Mouse (Mus musculus) heart, adult 2 months (tissue): ENCODE results near the gene Sema3b. TPM values are rescaled to one million over a fixed set of nuclear protein-coding genes. Genes with fewer than 3 reads are reported as not detected.
A peak's percentile ranks its signal among the peaks of the same experiment; 100 is the strongest.

Experiments
- DNase-seq, 2 experiments: peaks; one replicate each; pipeline ENCODE4 v3.0.0; 2021
- H3K27ac ChIP-seq: fragments of 200-600 bp; 2 replicates; pipeline ENCODE4 v1.8.1; 2022
- H3K27me3 ChIP-seq: fragments of 200-500 bp; 2 replicates; pipeline ENCODE4 v1.6.1; 2012; ENCODE audit warnings: mild to moderate bottlenecking, low read length, inconsistent platforms, mixed read lengths; ENCODE audit not compliant: control insufficient read depth, insufficient read depth
- H3K36me3 ChIP-seq: fragments of 200-500 bp; 2 replicates; pipeline ENCODE4 v1.6.1; 2012; ENCODE audit warnings: low read length, inconsistent platforms; ENCODE audit not compliant: control insufficient read depth, insufficient read depth
- H3K4me1 ChIP-seq: fragments of 200-500 bp; 2 replicates; pipeline ENCODE4 v1.6.1; 2011; ENCODE audit warnings: low read length; ENCODE audit not compliant: control insufficient read depth, insufficient read depth
- H3K4me3 ChIP-seq: fragments of 200-600 bp; 2 replicates; pipeline ENCODE4 v1.8.1; 2022
- H3K79me2 ChIP-seq: fragments of 200-500 bp; replicated peaks from 2 replicates; pipeline ENCODE4 v1.6.1; 2012; ENCODE audit warnings: mild to moderate bottlenecking, inconsistent platforms, low read length, moderate library complexity, mixed read lengths; ENCODE audit not compliant: control insufficient read depth, insufficient read depth
- H3K9ac ChIP-seq: fragments of 200-500 bp; 2 replicates; pipeline ENCODE4 v1.6.1; 2012; ENCODE audit warnings: low read depth, mild to moderate bottlenecking, control low read depth, inconsistent platforms, low read length, mixed read lengths
- CTCF ChIP-seq: fragments of 200-600 bp; IDR thresholded peaks from 2 replicates; pipeline ENCODE4 v1.8.1; 2022; ENCODE audit warnings: antibody characterized with exemption, mild to moderate bottlenecking, moderate library complexity
- EP300 ChIP-seq: fragments of 200-500 bp; IDR thresholded peaks from 2 replicates; pipeline ENCODE4 v1.6.1; 2011; ENCODE audit warnings: low read depth, low read length, control low read depth; ENCODE audit not compliant: insufficient read depth
- POLR2A ChIP-seq: fragments of 200-500 bp; IDR thresholded peaks from 2 replicates; pipeline ENCODE4 v1.6.1; 2011; ENCODE audit warnings: mild to moderate bottlenecking, low read depth, low read length, control low read depth; ENCODE audit not compliant: insufficient read depth
- WGBS: fragments of 180-500 bp; shearing (Covaris S2); methylation state at CpG from one replicate; pipeline ENCODE4 v1.1.7; 2018; 5-methylcytosine and 5-hydroxymethylcytosine counted together
- intact Hi-C: fragments of 180-260 bp; cut with DNase I; formaldehyde crosslinking; loops from one replicate; pipeline ENCODE4 v1.15.1; 2025
- polyA plus RNA-seq: library from polyadenylated mRNA; depleted of rRNA; stranded (reverse); fragments of >200 nt; gene quantifications from 2 replicates; pipeline ENCODE4 v1.2.3, GENCODE M21; 2012
- total RNA-seq, 2 experiments: library from RNA; stranded (reverse); gene quantifications; 2 replicates each; pipeline ENCODE4 v1.2.3; 2021

The Sema3b gene
- total and polyA plus RNA-seq, 3 experiments: 19.9 to 33.7 (median 24.2) TPM

DNA sequence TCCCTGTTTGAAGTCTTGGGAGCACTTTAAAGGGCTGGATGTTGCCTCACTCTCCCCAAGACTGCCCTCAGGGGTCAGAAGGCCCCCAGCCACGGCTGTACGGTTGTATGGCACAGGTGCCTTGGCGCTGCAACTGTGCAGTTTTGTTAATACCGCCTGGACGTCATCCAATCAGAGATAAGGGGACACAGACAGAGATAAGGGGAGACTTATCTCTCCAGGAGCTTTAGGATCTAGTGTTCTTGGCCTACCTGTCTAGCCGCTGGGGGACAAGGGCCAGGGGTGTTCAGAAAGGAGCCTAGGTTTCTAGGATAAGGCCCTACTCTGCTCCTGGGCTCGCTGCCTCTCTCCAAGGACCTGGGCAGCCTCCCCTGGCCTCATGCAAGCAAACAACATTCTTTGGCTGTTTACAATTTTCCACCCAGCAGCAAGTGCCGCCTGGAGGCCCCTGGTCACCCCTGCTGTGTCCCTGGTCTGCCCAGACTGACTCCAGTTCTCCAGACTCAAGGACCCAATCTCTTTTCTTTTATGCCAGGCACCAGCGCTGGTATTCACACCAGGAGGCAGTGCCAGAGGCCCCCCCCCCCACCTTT, 1.3 kb downstream of the Sema3b start:
- peak overlapping the region; percentile 64 for H3K27ac ChIP-seq
- no peak for DNase-seq

DNA sequence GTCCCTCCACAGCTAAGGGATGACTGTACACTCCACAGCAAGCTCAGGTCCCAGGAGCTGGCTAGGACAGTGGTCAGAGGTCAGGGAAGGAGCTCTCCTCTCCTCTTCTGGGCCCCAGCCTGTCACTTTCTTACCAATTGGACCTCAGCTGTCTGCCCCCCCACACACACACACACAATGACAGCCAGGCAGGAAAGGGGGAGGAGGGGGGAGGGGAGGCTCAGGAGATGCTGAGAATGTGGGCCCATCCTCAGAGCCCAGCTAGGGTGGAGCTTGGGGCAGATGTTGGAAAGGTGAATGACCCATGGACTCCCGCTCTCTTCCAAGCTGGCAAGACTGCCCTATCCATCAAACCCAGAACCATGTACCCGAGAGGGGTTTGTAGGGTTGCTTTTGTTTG, 2.0 kb downstream of the Sema3b start:
- no peaks in the 10 kb centered on the region for H3K27me3 ChIP-seq

More for the DNA sequence above, 1.3 kb downstream of the Sema3b start:
- Histone ChIP-seq H3K4me3 (no peak overlapping the region), H3K36me3 (no peaks in the 10 kb centered on the region), H3K4me1 (peaks cover 12% of the 10 kb centered on the region), H3K27me3 (no peaks in the 10 kb centered on the region), H3K79me2 (no peaks in the 10 kb centered on the region), H3K9ac (peak overlapping the region; percentile 38; the same call in 1 of the 2 replicates)
- intact Hi-C loops: no loop called here
- no peak for TF ChIP-seq CTCF
- TF ChIP-seq POLR2A: no peak
- WGBS: 35% methylated on average over 9 of the region's 9 CpGs

GRCm38 (mm10) chr9:107606591-107606990, 2.4 kb downstream of the Sema3b start:
- WGBS: 32% methylated on average over 9 of the region's 9 CpGs
- peaks cover 10% of the 10 kb centered on the region for H3K4me1 ChIP-seq

More for the DNA sequence above, 2.0 kb downstream of the Sema3b start:
- TF ChIP-seq POLR2A (no peak), EP300 (no peak), CTCF (no peak)
- Histone ChIP-seq H3K79me2 (no peaks in the 10 kb centered on the region), H3K4me1 (peaks cover 12% of the 10 kb centered on the region), H3K36me3 (no peaks in the 10 kb centered on the region), H3K27ac (peak overlapping the region; percentile 80), H3K4me3 (peak overlapping the region; percentile 33; the same call in 1 of the 2 replicates), H3K9ac (peak overlapping the region; percentile 68)
- WGBS: 64% methylated on average over 2 of the region's 2 CpGs
- intact Hi-C loops: no loop called here
- no peak for DNase-seq

GRCm38 (mm10) chr9:107605041-107605661, 3.9 kb downstream of the Sema3b start:
- intact Hi-C loops: no loop called here
- Histone ChIP-seq H3K9ac (no peak overlapping the region; the same call in 1 of the 2 replicates), H3K27me3 (no peaks in the 10 kb centered on the region), H3K4me1 (peaks cover 4% of the 10 kb centered on the region), H3K4me3 (no peak overlapping the region), H3K79me2 (no peaks in the 10 kb centered on the region), H3K36me3 (no peaks in the 10 kb centered on the region), H3K27ac (no peak overlapping the region; the same call in 1 of the 2 replicates)
- TF ChIP-seq EP300 (no peak), CTCF (no peak), POLR2A (no peak)
- DNase-seq: no peak
- WGBS: 52% methylated on average over 23 of the region's 23 CpGs

More at GRCm38 (mm10) chr9:107606591-107606990, 2.4 kb downstream of the Sema3b start:
- peak overlapping the region; percentile 33; the same call in 1 of the 2 replicates for H3K4me3 ChIP-seq
- H3K79me2 ChIP-seq: no peaks in the 10 kb centered on the region
- TF ChIP-seq POLR2A (peak; percentile 62; the same call in 1 of the 2 replicates), CTCF (no peak), EP300 (no peak)
- H3K36me3 ChIP-seq: no peaks in the 10 kb centered on the region
- peak overlapping the region; percentile 68 for H3K9ac ChIP-seq
- H3K27me3 ChIP-seq: no peaks in the 10 kb centered on the region
- peak overlapping the region; percentile 80 for H3K27ac ChIP-seq
- peak in 1 of 2 experiments; percentile 54 for DNase-seq
- intact Hi-C loops: no loop called here

- intact Hi-C loops: loop anchor here (5.0 kb wide), 1 partner anchor 134 kb away; no protein-coding TSS in a partner anchor
These were observed 5.8 kb downstream of the Sema3b start for GRCm38 (mm10) chr9:107603251-107603650.

More at GRCm38 (mm10) chr9:107603251-107603650, 5.8 kb downstream of the Sema3b start:
- Histone ChIP-seq H3K36me3 (no peaks in the 10 kb centered on the region), H3K27ac (no peak overlapping the region), H3K9ac (no peak overlapping the region), H3K4me1 (peaks cover 3% of the 10 kb centered on the region; the same call in 1 of the 2 replicates), H3K4me3 (no peak overlapping the region), H3K27me3 (no peaks in the 10 kb centered on the region), H3K79me2 (no peaks in the 10 kb centered on the region)
- 72% methylated on average over 6 of the region's 6 CpGs for WGBS
- no peak for DNase-seq
- no peak for TF ChIP-seq EP300
